Mouse (Mus musculus): Measurements from ENCODE around the gene Mrpl39. TPM values are rescaled to one million over a fixed set of nuclear protein-coding genes. Genes with fewer than 3 reads are reported as not detected.

Gene Mrpl39
- total RNA-seq (2022): 10 to 100 TPM; 12.0 to 14.5 (median 13.7) TPM

DNA sequence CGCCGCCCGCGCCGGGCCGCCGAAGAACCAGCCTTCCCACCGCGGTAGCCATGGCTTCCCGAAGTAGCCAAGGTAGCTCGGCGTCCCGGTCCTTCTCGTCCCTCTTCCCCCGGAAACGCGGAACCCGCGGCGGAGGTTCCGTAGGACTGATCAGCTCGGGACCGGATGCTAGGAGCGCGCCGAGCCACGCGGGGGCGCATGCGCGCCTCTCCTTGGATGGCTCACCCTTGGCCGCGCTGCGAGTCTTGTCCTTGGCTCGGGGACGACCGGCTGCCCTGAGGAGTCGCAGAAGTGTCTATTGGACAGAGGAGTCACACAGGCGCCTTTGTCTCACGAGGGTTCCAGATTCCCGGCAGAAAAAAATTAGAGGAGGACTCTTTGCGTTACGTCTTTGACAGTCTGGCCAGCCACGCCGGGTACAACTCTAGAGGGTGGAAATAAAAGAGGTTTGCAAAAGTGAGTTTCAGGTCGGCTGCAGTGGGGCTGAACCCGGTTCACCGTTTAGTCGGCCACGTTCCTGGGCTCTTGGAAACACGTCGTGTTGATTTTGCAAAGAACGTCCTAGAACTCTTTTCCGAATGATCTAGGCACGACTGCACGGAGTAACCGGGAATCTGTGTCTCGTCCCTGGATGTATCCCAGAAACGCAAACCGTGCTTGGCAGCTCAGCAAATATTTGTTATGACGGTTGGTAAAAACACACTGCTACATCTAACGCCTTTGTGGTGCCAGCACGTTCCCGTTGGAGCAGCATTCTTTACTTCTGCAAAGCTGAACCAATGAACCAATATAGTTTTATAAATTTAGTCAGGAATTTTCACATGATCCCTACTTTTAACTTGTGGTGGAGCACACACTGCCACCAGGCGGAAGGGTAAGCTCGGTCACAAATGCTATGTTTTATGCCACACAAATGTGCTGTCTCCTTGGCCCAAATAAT lies at the start of gene Mrpl39:
Gene Mrpl39, minus strand, starts transcription at position 577 of the 940 bp plus-strand sequence.
- peak; percentile 95 to 96 for DNase-seq (ENCODE audit: low spot score in 2 of 2)

DNA sequence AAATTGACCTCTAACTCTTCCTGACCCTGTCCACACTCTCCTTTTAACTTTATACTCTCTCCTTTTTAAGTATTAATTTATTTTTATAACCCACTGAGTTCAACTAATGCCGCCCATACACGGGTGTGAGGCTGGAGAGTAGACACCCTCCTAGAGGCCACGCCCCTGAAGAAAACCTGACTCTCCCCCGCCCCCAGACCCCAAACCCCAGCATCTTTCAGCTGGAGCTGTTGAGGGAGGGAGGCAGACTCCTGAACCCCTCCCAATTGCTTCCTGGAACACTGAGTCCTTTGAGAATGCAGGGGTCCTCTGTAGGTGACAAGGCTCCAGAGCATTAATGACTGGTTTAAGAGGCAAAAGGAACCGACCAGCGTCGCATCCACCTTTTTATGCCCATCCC lies 49.4 kb upstream of the Mrpl39 start:
- no peak for DNase-seq (ENCODE audit: low spot score in 2 of 2)

DNA sequence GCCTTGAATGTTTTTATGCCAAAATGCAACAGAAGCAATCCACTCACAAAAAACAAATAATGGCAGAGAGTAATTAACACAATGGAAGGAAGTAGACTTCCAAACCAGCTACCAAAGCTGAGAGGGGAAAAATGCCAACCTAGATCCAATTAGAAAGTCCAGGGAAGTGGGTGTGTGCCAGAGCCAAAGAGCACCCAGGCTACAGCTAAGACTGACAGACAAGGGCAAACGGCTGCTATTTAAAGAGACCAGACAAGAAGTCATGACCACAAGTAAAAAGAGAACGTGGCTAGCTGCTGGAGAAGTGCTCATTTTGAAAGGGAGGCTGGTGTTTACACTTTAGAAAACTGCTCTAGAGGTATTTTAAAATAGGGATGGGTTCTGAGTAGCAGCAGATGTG lies 47.7 kb upstream of the Mrpl39 start:
- DNase-seq (ENCODE audit: low spot score in 2 of 2): no peak

DNA sequence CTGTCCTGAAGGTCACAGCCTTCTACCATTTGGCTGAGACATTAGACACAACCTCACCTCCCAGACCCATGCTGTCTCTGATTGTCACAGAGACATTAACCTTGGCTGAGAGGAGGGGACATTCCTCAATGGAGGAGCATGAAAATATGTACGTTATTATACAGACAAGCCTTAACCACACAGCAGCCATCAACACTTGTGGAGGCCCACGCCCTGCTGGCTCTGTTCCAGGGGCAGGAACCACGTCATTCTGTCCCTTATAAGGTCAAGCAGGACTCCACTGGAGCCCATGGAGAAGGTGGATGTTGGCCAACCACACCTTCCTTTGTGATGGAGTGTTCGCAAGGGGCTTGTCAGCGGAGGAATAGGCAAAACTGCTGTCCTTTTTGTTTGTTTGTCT lies 44.2 kb upstream of the Mrpl39 start:
- no peak for DNase-seq (ENCODE audit: low spot score in 2 of 2)

DNA sequence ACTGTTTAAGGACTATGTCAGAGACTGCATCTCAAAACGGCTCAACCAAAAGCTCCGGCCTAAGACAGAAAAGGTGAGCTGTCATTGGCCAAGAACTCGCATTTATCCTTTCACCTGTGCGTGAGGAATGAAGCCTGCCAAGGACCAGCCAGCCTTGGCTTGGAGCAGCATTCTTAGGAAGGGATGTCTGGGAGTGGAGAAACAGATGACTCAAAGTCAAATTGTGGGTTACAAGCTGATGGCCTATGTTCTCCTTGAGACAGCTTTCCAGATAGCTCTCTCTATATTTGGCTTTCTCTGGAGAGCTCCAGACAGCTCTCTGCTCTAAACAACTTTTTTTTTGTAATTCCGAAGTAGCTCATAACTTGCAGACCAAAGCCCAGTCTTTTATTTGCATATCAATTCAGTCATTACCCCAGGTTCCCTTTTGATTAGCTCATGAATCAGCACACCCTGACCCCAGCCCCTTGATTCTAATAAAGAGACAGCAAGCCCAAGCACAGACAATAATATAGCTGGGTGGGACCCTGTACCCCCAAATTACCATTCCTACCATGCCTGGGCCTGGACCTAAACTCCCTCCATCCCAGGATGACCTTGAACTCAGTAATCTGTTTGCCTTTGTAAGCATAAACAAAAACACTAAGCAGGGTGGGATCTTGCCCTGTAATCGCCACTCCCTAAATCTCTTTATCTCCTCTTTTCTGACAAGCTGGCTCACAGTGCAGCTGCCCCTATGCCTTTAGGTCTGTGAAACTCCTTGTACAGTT lies 43.5 kb upstream of the Mrpl39 start:
- no peak for DNase-seq (ENCODE audit: low spot score in 2 of 2)

DNA sequence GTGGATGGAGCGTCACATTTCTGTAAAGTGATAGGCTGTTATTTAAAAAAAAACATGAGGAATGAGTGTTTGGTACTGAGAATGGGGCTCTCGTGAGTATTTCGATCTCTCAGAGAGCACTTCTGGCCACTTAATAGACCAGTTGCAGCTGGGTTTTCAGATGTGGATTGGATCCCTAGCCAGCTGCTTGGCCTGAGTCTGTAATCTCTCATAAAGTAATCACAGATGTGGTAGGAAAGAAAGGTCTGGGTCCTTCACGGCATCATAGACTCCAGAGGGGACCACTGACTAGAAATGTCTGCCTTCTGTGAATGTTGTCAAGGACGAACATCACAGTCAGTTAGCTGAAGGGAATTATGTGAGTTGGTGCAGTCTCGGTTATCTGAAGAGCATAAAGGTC lies 42.9 kb upstream of the Mrpl39 start:
- DNase-seq (ENCODE audit: low spot score in 2 of 2): no peak

DNA sequence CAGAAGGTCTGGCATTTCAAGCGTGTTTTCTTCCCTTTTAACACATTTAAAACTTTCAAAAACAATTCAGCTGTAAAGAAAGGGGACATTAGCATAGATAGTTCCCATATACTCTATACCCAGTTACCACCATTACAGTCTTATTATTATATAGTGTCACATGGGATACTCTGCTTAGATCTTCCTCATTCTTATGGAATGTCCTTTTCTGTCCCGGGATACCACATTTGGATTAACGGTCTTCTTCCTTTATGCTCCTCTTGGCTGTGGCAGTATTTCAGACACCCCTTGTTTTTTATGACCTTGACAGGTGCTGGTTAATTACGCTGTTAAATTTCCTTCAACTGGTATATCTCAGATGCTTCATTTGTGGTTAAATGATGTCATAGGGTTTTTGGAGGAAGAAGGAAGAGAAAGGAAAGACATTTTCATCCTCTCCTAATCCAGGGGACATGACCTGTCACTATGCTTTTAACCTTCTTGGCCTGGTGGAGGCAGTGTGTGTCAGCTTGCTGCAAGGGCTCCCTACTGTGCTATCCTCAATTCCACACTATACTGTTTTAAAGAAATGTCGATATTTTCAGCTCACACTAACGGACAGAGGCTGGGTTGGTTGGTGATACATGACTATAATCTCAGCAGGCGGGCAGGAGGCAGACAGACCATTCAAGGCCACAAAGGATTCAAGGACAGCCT lies 40.7 kb upstream of the Mrpl39 start:
- no peak for DNase-seq (ENCODE audit: low spot score in 2 of 2)

DNA sequence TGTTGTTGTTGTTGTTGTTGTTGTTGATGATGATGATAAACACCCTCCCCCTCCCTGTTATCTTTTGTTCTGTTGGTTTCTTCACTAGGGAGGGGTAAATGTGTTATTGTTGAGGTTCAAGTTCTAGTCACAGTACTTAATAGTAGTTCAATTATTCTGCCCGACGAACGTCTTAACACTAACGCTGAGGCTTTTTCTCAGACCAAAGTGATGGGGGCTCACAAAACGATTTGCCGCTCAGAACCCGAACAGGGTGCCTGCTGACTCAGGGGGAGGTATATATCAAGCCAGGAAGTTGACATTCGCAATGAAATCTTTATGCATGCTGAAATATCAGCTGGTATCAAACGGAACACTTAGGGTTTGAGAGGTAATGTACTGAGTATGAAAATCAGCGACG lies 39.8 kb upstream of the Mrpl39 start:
- no peak for DNase-seq (ENCODE audit: low spot score in 2 of 2)

DNA sequence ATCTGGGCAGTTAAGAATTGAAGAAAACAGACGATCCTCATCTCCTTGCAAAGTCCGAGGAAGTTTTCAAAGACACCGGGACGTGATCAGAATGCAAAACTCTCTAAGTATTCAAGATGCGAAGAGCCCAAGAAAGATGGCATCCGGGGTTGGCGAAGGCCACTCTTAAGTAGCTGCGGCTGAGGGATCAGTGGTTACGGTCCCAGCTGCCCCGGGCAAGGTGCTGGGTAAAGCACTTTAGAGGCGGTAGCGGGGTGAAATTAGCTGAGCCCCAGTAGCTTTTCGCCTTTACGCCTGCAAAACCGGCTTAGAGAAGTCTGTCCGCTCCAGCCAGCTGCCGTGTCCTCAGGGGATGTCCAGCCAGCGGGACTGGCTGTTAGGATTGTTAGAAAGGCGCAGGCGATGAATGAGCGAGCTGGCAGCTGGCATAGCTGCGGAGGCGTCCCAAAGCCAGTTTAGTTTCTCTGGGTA lies 39.3 kb upstream of the Mrpl39 start:
- peak in 1 of 2 experiments; percentile 8 for DNase-seq (ENCODE audit: low spot score in 2 of 2)

DNA sequence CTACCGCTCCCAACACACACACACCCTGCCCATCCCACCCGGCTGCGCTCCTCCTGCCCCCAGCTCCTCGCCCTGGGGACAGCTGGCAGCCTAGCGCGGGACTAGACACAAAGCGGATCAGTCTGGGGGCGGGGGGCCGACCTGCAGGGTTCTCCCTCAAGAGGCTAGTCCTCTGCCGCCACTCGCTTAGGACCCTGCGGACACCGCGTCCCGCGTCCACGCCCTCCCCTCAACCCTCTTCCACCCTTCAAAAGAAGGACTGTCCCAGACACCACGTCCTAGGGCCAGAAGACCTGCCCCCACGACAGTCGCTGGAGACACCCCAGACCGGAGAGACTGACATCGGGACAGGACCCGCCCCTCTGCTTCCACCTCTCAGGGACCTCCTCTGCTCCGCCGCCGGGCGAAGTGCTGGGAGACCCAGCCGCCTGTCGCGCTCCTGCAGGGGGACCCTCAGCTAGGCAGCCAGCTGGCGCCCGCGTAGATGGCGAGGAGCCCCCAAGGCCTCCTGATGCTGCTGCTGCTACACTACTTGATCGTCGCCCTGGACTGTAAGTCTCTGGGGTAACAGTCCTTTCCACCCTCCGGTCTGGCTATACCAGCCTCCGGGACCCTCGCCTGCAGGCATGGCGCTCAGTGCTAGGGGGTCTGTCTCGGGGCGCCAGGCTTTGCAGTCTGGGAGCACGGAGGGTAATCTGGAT lies 38.6 kb upstream of the Mrpl39 start, which contains the start of gene Jam2:
Gene Jam2, plus strand, starts transcription at position 121 of the 701 bp plus-strand sequence.
- peak; percentile 32 to 54 for DNase-seq (ENCODE audit: low spot score in 2 of 2)

DNA sequence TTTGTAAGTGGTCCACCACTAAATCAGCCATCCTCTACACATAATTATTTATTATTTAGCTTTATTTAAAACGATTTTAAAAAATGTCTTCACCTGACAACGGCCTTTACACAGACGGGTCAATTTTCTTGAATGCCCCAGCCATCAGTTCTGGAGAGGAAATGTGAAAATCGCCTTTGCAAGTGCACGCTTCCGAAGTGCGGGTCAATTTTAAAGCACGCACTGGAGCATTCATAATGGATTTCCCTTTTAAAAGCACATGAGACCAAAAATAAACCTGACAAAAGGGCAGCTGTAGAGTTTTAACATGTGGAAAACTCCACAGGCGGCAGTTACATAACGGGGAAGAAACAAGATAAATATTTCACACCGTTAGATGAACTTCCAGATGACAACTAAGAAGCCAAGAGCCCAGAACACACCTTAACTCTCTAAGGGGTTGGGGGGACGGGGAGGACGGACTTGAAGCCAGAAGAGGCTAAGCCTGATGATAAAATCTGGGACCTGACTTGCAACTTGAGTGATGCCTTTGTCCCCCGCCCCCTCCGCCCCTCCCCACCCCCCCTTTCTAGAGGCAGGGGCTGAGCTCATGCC lies 37.8 kb upstream of the Mrpl39 start:
- DNase-seq (ENCODE audit: low spot score in 2 of 2): no peak

DNA sequence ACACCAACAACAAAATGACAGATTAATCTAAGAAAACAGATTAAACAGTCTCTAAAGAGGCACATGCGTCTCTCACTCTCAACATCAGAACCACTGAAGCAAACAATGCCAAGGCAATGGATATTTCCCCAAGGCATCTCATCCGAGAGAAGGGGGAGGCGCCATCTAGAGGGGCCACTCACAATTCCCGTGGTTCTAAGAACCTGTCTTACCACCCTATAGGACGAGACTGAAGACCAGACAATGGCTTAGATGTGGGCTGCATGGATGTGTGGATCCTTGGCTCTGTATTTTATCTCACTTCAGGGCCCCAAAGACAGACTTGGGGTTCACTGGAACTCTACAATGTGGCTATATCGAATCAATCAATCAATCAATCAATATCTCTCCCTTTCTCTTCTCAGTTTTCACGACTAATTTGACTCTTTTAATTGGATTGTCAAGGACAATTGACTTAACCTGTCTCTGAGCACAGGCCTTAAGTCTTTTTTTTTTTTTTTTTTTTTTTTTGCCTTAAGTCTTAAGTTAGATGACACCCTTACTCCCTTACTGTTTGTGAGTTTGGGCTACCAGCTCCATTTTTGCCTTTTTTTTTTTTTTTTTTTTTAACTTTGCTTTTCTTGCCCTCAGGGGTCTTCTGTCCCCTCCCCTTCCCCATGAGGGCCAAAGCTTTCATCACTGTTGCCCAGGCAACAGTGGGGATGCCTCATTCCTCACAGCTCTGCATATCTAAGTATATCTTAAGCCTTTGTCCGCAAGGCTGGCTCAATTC lies 37.1 kb upstream of the Mrpl39 start:
- no peak for DNase-seq (ENCODE audit: low spot score in 2 of 2)

DNA sequence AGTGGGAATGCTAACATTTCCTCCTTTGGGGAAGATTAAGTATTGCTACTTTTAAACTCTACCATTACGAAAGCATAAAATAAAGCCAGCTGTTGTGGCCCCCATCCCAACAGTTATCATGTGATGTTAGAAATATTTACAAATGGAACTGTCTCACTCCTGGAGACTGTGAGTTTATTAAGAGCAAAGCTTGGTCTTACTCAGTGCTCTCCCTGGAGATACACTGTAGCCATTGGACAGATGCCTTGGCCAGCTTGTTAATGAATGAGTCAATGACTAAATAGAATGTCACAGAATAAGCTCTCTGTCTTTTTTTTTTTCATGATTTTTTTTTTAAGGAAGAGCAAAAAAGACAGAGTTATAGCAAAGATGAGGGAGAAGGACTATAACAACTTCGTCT lies 35.9 kb upstream of the Mrpl39 start:
- DNase-seq (ENCODE audit: low spot score in 2 of 2): peak; percentile 45 to 54

DNA sequence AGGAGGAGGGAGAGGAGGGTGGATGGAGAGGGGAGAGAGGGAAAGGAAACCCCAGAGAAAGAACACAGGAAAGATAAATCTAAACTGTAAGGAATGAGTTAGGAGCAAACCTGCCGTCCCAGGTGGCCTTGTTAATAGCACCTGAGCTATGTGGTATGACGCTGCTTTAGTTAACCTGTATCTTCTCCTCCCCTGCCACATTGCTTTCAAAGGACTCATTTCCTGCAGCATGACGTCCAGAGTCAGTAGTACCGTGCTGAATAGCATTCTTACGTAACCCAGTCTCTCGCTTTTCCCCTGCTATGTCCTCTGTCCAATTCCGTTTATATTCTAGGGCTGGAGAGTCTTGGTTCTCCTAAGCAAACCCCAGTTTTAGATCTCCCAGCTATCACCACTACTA lies 35.3 kb upstream of the Mrpl39 start:
- no peak for DNase-seq (ENCODE audit: low spot score in 2 of 2)

DNA sequence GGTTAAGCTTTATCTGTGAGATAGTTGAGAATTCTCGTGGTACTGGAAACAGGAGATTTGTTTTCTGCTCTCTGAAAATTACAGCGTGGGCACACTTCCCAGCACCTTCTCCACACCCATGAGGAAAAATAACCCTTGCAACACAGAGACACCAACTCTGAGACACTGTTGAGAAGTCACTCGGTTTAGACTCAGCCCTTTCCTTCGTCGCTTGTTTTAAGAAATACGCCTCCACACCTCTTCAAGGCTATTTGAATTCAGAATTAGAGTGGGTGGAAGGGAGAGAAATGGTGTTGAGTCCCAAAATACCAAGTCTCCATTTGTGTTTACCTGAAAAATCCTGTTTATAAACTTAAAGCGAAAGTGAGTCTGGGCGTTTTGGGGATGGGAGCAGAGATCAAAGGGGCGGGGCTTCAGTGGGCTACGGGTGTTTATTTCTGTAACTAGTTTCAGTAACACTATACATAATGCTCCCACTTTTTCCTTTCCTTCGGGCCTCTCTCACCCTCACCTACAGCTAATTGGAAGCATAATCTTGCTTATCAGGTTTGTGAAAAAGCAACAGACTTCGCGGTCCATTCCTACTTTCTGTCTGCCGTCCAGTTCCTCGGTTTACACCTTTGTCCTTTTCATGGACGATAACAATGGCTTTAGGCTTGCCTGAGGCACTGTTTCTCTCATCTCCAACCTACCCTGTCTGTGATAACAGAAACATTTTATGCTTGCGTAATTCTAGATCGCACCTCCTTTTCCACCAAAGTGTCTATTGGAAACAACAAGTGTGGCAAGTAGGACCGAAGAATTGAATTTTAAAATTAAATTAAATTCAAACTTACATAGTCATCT lies 34.3 kb upstream of the Mrpl39 start:
- DNase-seq (ENCODE audit: low spot score in 2 of 2): no peak

DNA sequence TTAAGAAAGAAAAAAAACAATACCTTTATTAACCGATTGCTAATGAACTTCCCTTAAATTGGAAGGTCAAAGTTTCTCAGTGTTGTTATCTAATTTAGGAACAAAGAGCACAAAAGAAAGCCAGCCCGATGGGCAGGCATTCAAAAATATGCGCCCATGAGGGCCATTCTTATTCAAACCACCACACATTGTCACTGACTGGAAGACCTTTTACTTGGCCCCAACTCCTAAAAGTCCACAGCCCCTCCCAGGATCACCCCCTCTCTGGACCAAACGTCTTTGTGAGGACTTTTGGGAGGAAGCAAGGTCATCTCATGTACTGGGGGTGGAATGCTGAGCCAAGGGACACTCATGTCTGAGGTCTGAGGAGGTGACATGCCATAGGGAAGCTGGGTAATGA lies 33.6 kb upstream of the Mrpl39 start:
- no peak for DNase-seq (ENCODE audit: low spot score in 2 of 2)

DNA sequence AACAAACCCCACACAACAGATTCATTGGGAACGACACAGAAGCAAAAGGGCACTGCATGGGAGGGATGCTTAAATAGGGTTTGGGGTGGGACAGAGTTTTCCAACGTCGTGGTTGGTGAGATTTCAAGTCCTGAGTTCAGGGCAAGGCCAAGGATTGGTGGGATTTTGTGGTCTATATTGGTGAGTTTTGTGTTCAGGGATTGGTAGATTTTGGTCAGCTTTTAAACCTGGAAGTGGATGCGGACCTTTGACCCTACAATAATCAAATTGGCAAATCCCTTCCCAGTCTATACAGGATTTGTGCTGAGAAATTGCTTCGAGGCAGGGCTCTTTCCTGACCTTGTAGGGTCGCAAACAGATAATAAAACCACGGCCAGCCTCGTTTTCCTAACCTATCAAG lies 32.4 kb upstream of the Mrpl39 start:
- no peak for DNase-seq (ENCODE audit: low spot score in 2 of 2)

DNA sequence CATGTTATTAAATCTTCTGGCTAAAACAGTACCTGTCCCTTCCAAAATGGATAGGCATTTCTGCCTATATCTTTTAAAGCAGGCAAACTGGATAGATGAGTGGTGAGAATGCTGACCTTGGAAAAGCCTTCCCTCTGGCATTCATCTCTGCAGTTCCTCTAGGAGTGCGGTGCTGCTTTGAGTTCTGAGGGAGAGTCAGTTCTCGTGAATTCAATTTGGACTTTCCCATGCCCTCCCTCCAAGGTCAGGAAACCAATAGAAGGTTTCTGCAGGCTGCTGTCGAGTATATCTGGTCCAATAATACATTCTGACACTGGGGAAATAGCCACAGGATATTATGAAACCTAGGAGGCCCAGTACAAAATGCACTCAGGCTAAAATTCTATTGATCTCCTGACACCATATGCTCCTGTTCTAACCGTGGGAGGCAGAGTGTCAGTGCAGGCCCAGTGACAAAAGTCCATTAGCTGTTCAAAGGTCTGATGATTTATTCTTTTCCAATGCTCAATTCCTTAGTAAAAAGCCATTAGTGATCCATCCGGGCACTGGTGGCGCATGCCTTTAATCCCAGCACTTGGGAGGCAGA lies 10.3 kb upstream of the Mrpl39 start:
- no peak for DNase-seq (ENCODE audit: low spot score in 2 of 2)

All from gastrocnemius, adult 8-10 months (tissue).